Mouse (Mus musculus) MEL (cell line): ENCODE measurements at regions not wholly inside any gene's neighbourhood (a gene's known extent, or its start where the extent isn't known, plus 50 kb on each side); places are given as distances from the start of the nearest gene placed in this dataset.

Experiments
- DNase-seq: peaks from one replicate; pipeline ENCODE4 v3.0.0; 2011; ENCODE audit warnings: low read depth, low spot score
- H3K27ac ChIP-seq: 2 replicates; pipeline ENCODE4 v1.5.1; 2012; ENCODE audit warnings: low read depth, mild to moderate bottlenecking, control low read depth, low read length, moderate library complexity; ENCODE audit not compliant: control insufficient read depth
- H3K27me3 ChIP-seq, 2 experiments: fragments of 150-350 bp in 1 of 2; sonication (generic) in 1 of 2; 2 replicates each; pipeline ENCODE4 v1.6.1; 2012; ENCODE audit warnings: low read length in 2 of 2, mild to moderate bottlenecking in 2 of 2, improper control_type of control experiment in 1 of 2, moderate library complexity in 1 of 2; ENCODE audit not compliant: insufficient read depth in 2 of 2, control insufficient read depth in 1 of 2
- H3K36me3 ChIP-seq, 2 experiments: 2 replicates each; pipeline ENCODE4 v1.6.1; 2012 to 2014; ENCODE audit warnings: low read length in 2 of 2, improper control_type of control experiment in 1 of 2, inconsistent platforms in 1 of 2, mild to moderate bottlenecking in 1 of 2; ENCODE audit not compliant: insufficient read depth in 2 of 2, control insufficient read depth in 1 of 2
- H3K4me1 ChIP-seq, 2 experiments: fragments of 150-350 bp in 1 of 2; sonication (generic) in 1 of 2; 2 replicates each; pipeline ENCODE4 v1.6.1; 2012; ENCODE audit warnings: low read length in 2 of 2, improper control_type of control experiment in 1 of 2, mild to moderate bottlenecking in 1 of 2; ENCODE audit not compliant: insufficient read depth in 2 of 2, control insufficient read depth in 1 of 2
- H3K4me3 ChIP-seq, 2 experiments: fragments of 150-350 bp in 1 of 2; sonication (generic) in 1 of 2; 2 replicates each; pipeline ENCODE4 v1.5.1; 2012; ENCODE audit warnings: low read depth in 2 of 2, low read length in 2 of 2, mild to moderate bottlenecking in 2 of 2, moderate library complexity in 2 of 2, control low read depth in 1 of 2, improper control_type of control experiment in 1 of 2; ENCODE audit not compliant: control insufficient read depth in 1 of 2, insufficient read depth in 1 of 2
- H3K79me2 ChIP-seq: 2 replicates; pipeline ENCODE4 v1.6.1; 2012; ENCODE audit warnings: mild to moderate bottlenecking, low read length, moderate library complexity; ENCODE audit not compliant: control insufficient read depth, poor library complexity, insufficient read depth
- H3K9ac ChIP-seq: 2 replicates; pipeline ENCODE4 v1.6.1; 2012; ENCODE audit warnings: low read depth, mild to moderate bottlenecking, control low read depth, low read length, moderate library complexity; ENCODE audit not compliant: control insufficient read depth, poor library complexity, severe bottlenecking
- H3K9me3 ChIP-seq: fragments of 150-350 bp; sonication (generic); replicated peaks from 2 replicates; pipeline ENCODE4 v1.6.1; 2012; ENCODE audit warnings: mild to moderate bottlenecking, low read length, improper control_type of control experiment, moderate library complexity; ENCODE audit not compliant: insufficient read depth
- BHLHE40 ChIP-seq: IDR thresholded peaks from 2 replicates; pipeline ENCODE4 v1.6.1; 2012; ENCODE audit warnings: low read depth, mild to moderate bottlenecking, inconsistent platforms, low read length, improper control_type of control experiment, borderline replicate concordance
- CTCF ChIP-seq, 3 experiments: IDR thresholded peaks in 2 of 3; conservative IDR thresholded peaks in 1 of 3; 2 replicates each; pipeline ENCODE4 v1.5.1; 2011 to 2012; ENCODE audit warnings: low read length in 3 of 3, low read depth in 2 of 3, mild to moderate bottlenecking in 2 of 3, improper control_type of control experiment in 1 of 3, inconsistent platforms in 1 of 3, mixed read lengths in 1 of 3, moderate library complexity in 1 of 3; ENCODE audit not compliant: control insufficient read depth in 1 of 3, insufficient read depth in 1 of 3, poor library complexity in 1 of 3, severe bottlenecking in 1 of 3
- ELF1 ChIP-seq: IDR thresholded peaks from 2 replicates; pipeline ENCODE4 v1.6.1; 2014; ENCODE audit warnings: low read depth, mild to moderate bottlenecking, inconsistent platforms, low read length, improper control_type of control experiment, moderate library complexity
- EP300 ChIP-seq, 2 experiments: IDR thresholded peaks; 2 replicates each; pipeline ENCODE4 v1.6.1; 2011; ENCODE audit warnings: improper control_type of control experiment in 2 of 2, low read length in 2 of 2, low read depth in 1 of 2, mild to moderate bottlenecking in 1 of 2
- ETS1 ChIP-seq: IDR thresholded peaks from 2 replicates; pipeline ENCODE4 v1.6.1; 2012; ENCODE audit warnings: low read depth, mild to moderate bottlenecking, inconsistent platforms, low read length, improper control_type of control experiment, moderate library complexity
- GATA1 ChIP-seq: IDR thresholded peaks from 2 replicates; pipeline ENCODE4 v1.6.1; 2011; ENCODE audit warnings: low read depth, low read length, improper control_type of control experiment
- HCFC1 ChIP-seq: IDR thresholded peaks from 2 replicates; pipeline ENCODE4 v1.6.1; 2012; ENCODE audit warnings: low read depth, mild to moderate bottlenecking, inconsistent platforms, low read length, improper control_type of control experiment, moderate library complexity
- KAT2A ChIP-seq: conservative IDR thresholded peaks from 2 replicates; pipeline ENCODE4 v1.6.1; 2012; ENCODE audit warnings: low read depth, low read length, improper control_type of control experiment, inconsistent platforms
- MAFK ChIP-seq: IDR thresholded peaks from 2 replicates; pipeline ENCODE4 v1.6.1; 2011; ENCODE audit warnings: low read depth, mild to moderate bottlenecking, low read length, improper control_type of control experiment, borderline replicate concordance
- MAX ChIP-seq: IDR thresholded peaks from 2 replicates; pipeline ENCODE4 v1.6.1; 2011; ENCODE audit warnings: low read length, improper control_type of control experiment
- MAZ ChIP-seq: IDR thresholded peaks from 2 replicates; pipeline ENCODE4 v1.6.1; 2012; ENCODE audit warnings: low read depth, mild to moderate bottlenecking, inconsistent platforms, low read length, improper control_type of control experiment
- MXI1 ChIP-seq: IDR thresholded peaks from 2 replicates; pipeline ENCODE4 v1.6.1; 2011; ENCODE audit warnings: mild to moderate bottlenecking, low read depth, low read length, improper control_type of control experiment
- NRF1 ChIP-seq: IDR thresholded peaks from 2 replicates; pipeline ENCODE4 v1.6.1; 2014; ENCODE audit warnings: low read depth, mild to moderate bottlenecking, inconsistent platforms, low read length, improper control_type of control experiment, moderate library complexity; ENCODE audit not compliant: poor library complexity, insufficient read depth, severe bottlenecking
- RAD21 ChIP-seq: IDR thresholded peaks from 2 replicates; pipeline ENCODE4 v1.6.1; 2011; ENCODE audit warnings: mild to moderate bottlenecking, low read depth, low read length, improper control_type of control experiment
- SMC3 ChIP-seq: IDR thresholded peaks from 2 replicates; pipeline ENCODE4 v1.6.1; 2011; ENCODE audit warnings: low read depth, low read length, improper control_type of control experiment
- TBP ChIP-seq: IDR thresholded peaks from 2 replicates; pipeline ENCODE4 v1.8.0; 2011; ENCODE audit warnings: low read depth, low read length, improper control_type of control experiment
- TCF12 ChIP-seq: IDR thresholded peaks from 2 replicates; pipeline ENCODE4 v1.6.1; 2014; ENCODE audit warnings: low read depth, mild to moderate bottlenecking, inconsistent platforms, low read length, improper control_type of control experiment, moderate library complexity
- UBTF ChIP-seq: IDR thresholded peaks from 2 replicates; pipeline ENCODE4 v1.6.1; 2012; ENCODE audit warnings: low read depth, mild to moderate bottlenecking, inconsistent platforms, low read length, improper control_type of control experiment, moderate library complexity, borderline replicate concordance; ENCODE audit not compliant: insufficient read depth
- ZMIZ1 ChIP-seq: IDR thresholded peaks from 2 replicates; pipeline ENCODE4 v1.6.1; 2012; ENCODE audit warnings: low read depth, mild to moderate bottlenecking, inconsistent platforms, low read length, improper control_type of control experiment, moderate library complexity
- ZNF384 ChIP-seq: IDR thresholded peaks from 2 replicates; pipeline ENCODE4 v1.6.1; 2012; ENCODE audit warnings: low read depth, mild to moderate bottlenecking, inconsistent platforms, low read length, improper control_type of control experiment

- peaks cover 2 to 14% of the 10 kb centered on the region in 2 experiments; a peak in 2 of 4 replicates for H3K4me1 ChIP-seq
- peaks cover 0 to 2% of the 10 kb centered on the region in 2 experiments; a peak in 2 of 4 replicates for H3K27me3 ChIP-seq
- no peak overlapping the region for H3K27ac ChIP-seq
- H3K36me3 ChIP-seq = peaks cover 0 to 8% of the 10 kb centered on the region in 2 experiments; a peak in 2 of 4 replicates
- TF ChIP-seq TCF12 (no peak), ZNF384 (no peak)
- H3K9ac ChIP-seq = no peak overlapping the region
- no peaks in the 10 kb centered on the region for H3K9me3 ChIP-seq
- H3K4me3 ChIP-seq = no peak overlapping the region
- no peaks in the 10 kb centered on the region for H3K79me2 ChIP-seq
- no peak for DNase-seq
Observed at GRCm38 (mm10) chr17:87202958-87203720, 62.6 kb downstream of the Mcfd2 start.

GRCm38 (mm10) chr17:87202490-87202889 is 63.2 kb downstream of the Mcfd2 start:
- Histone ChIP-seq H3K4me3 (no peak overlapping the region; a peak in 1 of 4 replicates), H3K79me2 (no peaks in the 10 kb centered on the region), H3K36me3 (peaks cover 0 to 8% of the 10 kb centered on the region in 2 experiments; a peak in 2 of 4 replicates), H3K9ac (peak overlapping the region; percentile 70), H3K4me1 (peaks cover 2 to 14% of the 10 kb centered on the region in 2 experiments; a peak in 2 of 4 replicates), H3K27ac (peak overlapping the region; percentile 81), H3K27me3 (peaks cover 0 to 2% of the 10 kb centered on the region in 2 experiments; a peak in 1 of 4 replicates), H3K9me3 (no peaks in the 10 kb centered on the region)
- DNase-seq = peak; percentile 73
- TF ChIP-seq GATA1 (peak; percentile 61; the same call in 1 of the 2 replicates), HCFC1 (peak; percentile 12; the same call in 1 of the 2 replicates), SMC3 (no peak), MAFK (no peak), EP300 (IDR thresholded peaks at IDR 0.05; ENCODE audit: low read depth in 1 of 2, low read length in 2 of 2) (peak in 1 of 2 experiments; percentile 35; a peak in 1 of 4 replicates), ELF1 (0 out of 2 replicates have a peak, but pooled peaks have one; percentile 28), RAD21 (no peak), ETS1 (0 out of 2 replicates have a peak, but pooled peaks have one; percentile 13), TBP (peak; percentile 57)

GRCm38 (mm10) chr17:87200721-87201242 is 65.0 kb downstream of the Mcfd2 start:
- no peak overlapping the region for H3K4me3 ChIP-seq

More at GRCm38 (mm10) chr17:87200721-87201242, 65.0 kb downstream of the Mcfd2 start:
- Histone ChIP-seq H3K36me3 (peaks cover 0 to 8% of the 10 kb centered on the region in 2 experiments; a peak in 2 of 4 replicates), H3K9me3 (no peaks in the 10 kb centered on the region), H3K79me2 (no peaks in the 10 kb centered on the region), H3K9ac (no peak overlapping the region), H3K4me1 (peaks cover 2 to 14% of the 10 kb centered on the region in 2 experiments; a peak in 2 of 4 replicates), H3K27ac (no peak overlapping the region), H3K27me3 (peaks cover 1 to 2% of the 10 kb centered on the region in 2 experiments; a peak in 1 of 4 replicates)
- TF ChIP-seq MAX = no peak
- no peak for TF ChIP-seq KAT2A
- no peak for TF ChIP-seq CTCF (IDR thresholded peaks at IDR 0.05 in 2 of 3, conservative IDR thresholded peaks at IDR 0.05 in 1 of 3; ENCODE audit: control insufficient read depth in 1 of 3, insufficient read depth in 1 of 3, low read depth in 2 of 3, low read length in 3 of 3, poor library complexity in 1 of 3, severe bottlenecking in 1 of 3)
- TF ChIP-seq ELF1 = no peak
- TF ChIP-seq TCF12 = no peak
- no peak for TF ChIP-seq ZMIZ1
- TF ChIP-seq RAD21 = no peak
- TF ChIP-seq ZNF384 = no peak
- TF ChIP-seq MXI1 = no peak
- TF ChIP-seq MAZ = no peak
- no peak for TF ChIP-seq NRF1
- TF ChIP-seq UBTF = no peak
- no peak for TF ChIP-seq GATA1
- TF ChIP-seq BHLHE40 = no peak
- peak; percentile 62 for DNase-seq
